Mouse (Mus musculus): ENCODE data around the gene Fga. TPM values are rescaled to one million over a fixed set of nuclear protein-coding genes. Genes with fewer than 3 reads are reported as not detected.

Gene Fga
- total RNA-seq, 2 experiments from 2014 or later, result 274 to 777 TPM

Other genes starting within 250 kb of the Fga start
- gene Rbm46, start 149.6 kb upstream of the Fga start, total RNA-seq (2021), result 1 to 10 TPM; 1.1 to 1.2 TPM
- 1 to 10 TPM; 1.1 to 1.4 TPM for gene Lrat, start 122.1 kb upstream of the Fga start, total RNA-seq (2021)
- gene Fgg, start 18.4 kb upstream of the Fga start, total RNA-seq (2021), result 100 to 1,000 TPM; 236 to 622 TPM
- 100 to 1,000 TPM; 122 to 356 TPM for gene Fgb, start 23.8 kb downstream of the Fga start, total RNA-seq (2021)
- 10 to 100 TPM; 44.2 to 45.3 TPM for gene Plrg1, start 29.4 kb downstream of the Fga start, total RNA-seq (2021)
- gene Dchs2, start 101.9 kb downstream of the Fga start, total RNA-seq (2021), result 1 to 10 TPM; 1.7 to 2.4 TPM